Mouse (Mus musculus) cerebellum, adult 2 months (tissue): ENCODE data around the gene Dxo. TPM values are rescaled to one million over a fixed set of nuclear protein-coding genes. Genes with fewer than 3 reads are reported as not detected.

ENCODE experiments used
- DNase-seq, 2 experiments: peaks; one replicate each; pipeline ENCODE4 v3.0.0; 2021
- H3K27ac ChIP-seq: fragments of 200-500 bp; 2 replicates; pipeline ENCODE4 v1.5.1; 2012; ENCODE audit warnings: low read length, control low read depth, inconsistent platforms; ENCODE audit not compliant: insufficient read depth
- H3K27me3 ChIP-seq: fragments of 200-500 bp; 2 replicates; pipeline ENCODE4 v1.6.1; 2012; ENCODE audit warnings: inconsistent platforms, mild to moderate bottlenecking, low read length, moderate library complexity; ENCODE audit not compliant: control insufficient read depth, insufficient read depth
- H3K4me1 ChIP-seq: fragments of 200-500 bp; 2 replicates; pipeline ENCODE4 v1.6.1; 2011; ENCODE audit warnings: low read length; ENCODE audit not compliant: control insufficient read depth, insufficient read depth
- H3K4me3 ChIP-seq: fragments of 200-500 bp; replicated peaks from 2 replicates; pipeline ENCODE3; 2011; ENCODE audit warnings: mild to moderate bottlenecking, low read depth, low read length, control low read depth; ENCODE audit not compliant: insufficient read depth
- CTCF ChIP-seq: fragments of 200-500 bp; IDR thresholded peaks from 2 replicates; pipeline ENCODE4 v1.5.1; 2011; ENCODE audit warnings: low read depth, mild to moderate bottlenecking, control low read depth, low read length, moderate library complexity, borderline replicate concordance; ENCODE audit not compliant: insufficient read depth
- POLR2A ChIP-seq: fragments of 200-500 bp; IDR thresholded peaks from 2 replicates; pipeline ENCODE4 v1.6.1; 2011; ENCODE audit warnings: low read length, control low read depth, borderline replicate concordance; ENCODE audit not compliant: insufficient read depth
- WGBS: fragments of 180-500 bp; shearing (Covaris S2); methylation state at CpG from one replicate; pipeline ENCODE4 v1.1.7; 2018; 5-methylcytosine and 5-hydroxymethylcytosine counted together
- polyA plus RNA-seq: library from polyadenylated mRNA; depleted of rRNA; stranded (reverse); fragments of >200 nt; gene quantifications from 2 replicates; pipeline ENCODE4 v1.2.3, GENCODE M21; 2012; rRNA removed

Dxo gene
- polyA plus RNA-seq, 1 experiment = 59.6 TPM

DNA sequence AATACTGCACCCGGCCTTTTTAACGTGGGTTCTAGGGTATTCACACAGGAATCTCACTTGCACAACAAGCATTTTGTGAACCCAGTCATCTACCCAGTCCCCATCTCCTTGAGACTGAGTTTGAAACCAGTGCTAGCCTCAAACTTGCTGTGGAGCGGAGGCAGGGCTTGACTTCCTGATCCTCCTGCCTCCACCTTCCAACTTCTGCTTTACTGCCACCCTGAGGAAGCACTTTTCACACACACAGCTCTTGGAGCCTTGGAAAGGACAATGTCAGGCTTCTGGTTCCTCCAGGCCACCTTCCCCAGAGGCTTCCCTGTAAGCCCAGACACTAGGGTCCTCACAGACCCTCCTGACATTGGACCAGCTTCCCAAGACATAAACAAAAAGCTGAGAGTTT, 46.5 kb downstream of the Dxo start:
- H3K4me1 ChIP-seq = no peaks in the 10 kb centered on the region
- no peak for DNase-seq
- TF ChIP-seq POLR2A (no peak), CTCF (no peak)
- WGBS = 50% methylated on average over 3 of the region's 3 CpGs
- H3K4me3 ChIP-seq = no peak overlapping the region
- no peaks in the 10 kb centered on the region for H3K27me3 ChIP-seq
- H3K27ac ChIP-seq = no peak overlapping the region

DNA sequence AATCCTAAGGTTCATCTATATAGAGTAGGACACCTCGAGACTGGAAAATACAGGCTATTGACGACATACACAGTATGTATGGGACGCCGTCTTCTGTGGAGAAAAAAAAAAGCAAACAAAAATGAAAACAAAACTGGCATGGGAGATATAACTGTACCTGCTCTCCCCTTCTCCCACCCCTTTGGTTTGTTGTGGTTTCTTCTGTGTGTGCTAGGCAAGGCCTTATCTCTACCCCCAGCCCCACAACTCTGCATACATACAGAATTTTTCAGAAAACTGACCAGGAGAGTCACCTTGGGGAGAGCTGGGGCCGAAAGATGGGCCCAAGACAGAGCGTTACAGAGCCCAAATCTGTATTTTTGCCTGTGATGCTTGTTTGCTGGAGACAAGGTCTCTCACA, 47.9 kb downstream of the Dxo start:
- no peak for DNase-seq
- H3K4me3 ChIP-seq = no peak overlapping the region
- H3K27ac ChIP-seq = no peak overlapping the region
- WGBS = 80% methylated on average over 6 of the region's 6 CpGs
- no peaks in the 10 kb centered on the region for H3K4me1 ChIP-seq
- no peaks in the 10 kb centered on the region for H3K27me3 ChIP-seq
- TF ChIP-seq POLR2A (no peak), CTCF (no peak)

DNA sequence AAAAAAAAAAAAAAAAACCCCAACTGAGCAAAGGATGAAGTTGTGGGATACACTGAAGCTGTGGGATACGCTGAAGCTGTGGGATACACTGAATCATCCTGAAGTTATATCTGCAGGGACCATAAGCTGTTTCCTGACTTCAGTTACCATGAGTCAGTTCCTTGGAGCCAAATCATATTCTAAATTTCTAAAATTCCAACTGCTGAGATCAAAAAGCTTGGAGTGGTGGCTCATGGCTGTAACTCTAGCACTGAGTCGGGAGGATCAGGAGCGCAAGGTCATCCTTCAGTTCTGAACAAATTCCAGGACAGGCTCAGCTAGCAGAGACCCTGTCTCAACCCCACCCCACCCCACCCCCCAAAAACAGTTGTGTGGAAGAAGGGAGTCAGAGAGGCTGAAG, 48.8 kb downstream of the Dxo start:
- no peak overlapping the region for H3K4me3 ChIP-seq
- no peak for DNase-seq
- no peak for TF ChIP-seq CTCF
- TF ChIP-seq POLR2A = no peak
- H3K27ac ChIP-seq = no peak overlapping the region
- H3K27me3 ChIP-seq = no peaks in the 10 kb centered on the region
- no peaks in the 10 kb centered on the region for H3K4me1 ChIP-seq
- 89% methylated on average over 3 of the region's 3 CpGs for WGBS

DNA sequence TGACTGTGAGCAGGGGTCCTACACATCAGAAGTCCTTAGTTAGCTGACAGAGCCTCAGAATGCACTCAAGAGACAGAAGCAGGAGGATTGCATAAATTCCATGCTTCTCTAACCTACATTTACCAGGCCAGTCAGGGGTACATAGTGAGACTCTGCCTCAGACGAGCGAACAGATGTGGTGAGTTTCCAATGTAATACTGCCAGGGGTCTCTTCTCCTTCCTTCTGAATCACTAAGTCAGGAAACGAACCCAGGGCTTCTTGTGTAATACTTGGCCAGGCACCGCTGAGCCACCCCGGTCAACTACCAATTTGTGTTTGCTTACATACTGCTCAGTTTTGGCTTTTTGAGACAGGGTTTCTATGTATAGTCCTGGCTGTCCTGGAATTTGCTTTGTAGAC, 51.1 kb downstream of the Dxo start:
- no peaks in the 10 kb centered on the region for H3K27me3 ChIP-seq
- H3K4me3 ChIP-seq = no peak overlapping the region
- DNase-seq = no peak
- no peak overlapping the region for H3K27ac ChIP-seq
- TF ChIP-seq POLR2A = no peak
- TF ChIP-seq CTCF = no peak
- H3K4me1 ChIP-seq = no peaks in the 10 kb centered on the region
- WGBS = 83% methylated on average over 5 of the region's 5 CpGs

Other genes starting within 250 kb of the Dxo start
- 2.6 and 3.1 TPM in 2 replicates for gene Gpsm3, start 247.2 kb upstream of the Dxo start, polyA plus RNA-seq
- gene Pbx2, start 245.8 kb upstream of the Dxo start, polyA plus RNA-seq = 69.5 and 72.3 TPM in 2 replicates
- gene Ager, start 239.2 kb upstream of the Dxo start, polyA plus RNA-seq = 1.4 and 1.8 TPM in 2 replicates
- 125 and 137 TPM in 2 replicates for gene Rnf5, start 233.3 kb upstream of the Dxo start, polyA plus RNA-seq
- gene Agpat1, start 232.8 kb upstream of the Dxo start, polyA plus RNA-seq = 172 and 179 TPM in 2 replicates
- 6.3 and 7.4 TPM in 2 replicates for gene Egfl8, start 221.0 kb upstream of the Dxo start, polyA plus RNA-seq
- gene Ppt2, start 208.5 kb upstream of the Dxo start, polyA plus RNA-seq = 57.3 and 66.9 TPM in 2 replicates
- gene Prrt1, start 207.5 kb upstream of the Dxo start, polyA plus RNA-seq = 194 and 222 TPM in 2 replicates
- gene Fkbpl, start 192.3 kb upstream of the Dxo start, polyA plus RNA-seq = 7.4 and 8.5 TPM in 2 replicates
- 61.4 and 69.4 TPM in 2 replicates for gene Atf6b, start 189.9 kb upstream of the Dxo start, polyA plus RNA-seq
- 1.6 and 1.8 TPM in 2 replicates for gene Tnxb, start 166.5 kb upstream of the Dxo start, polyA plus RNA-seq
- gene C4b, start 93.1 kb upstream of the Dxo start, polyA plus RNA-seq = 8.5 and 10.2 TPM in 2 replicates
- not detected in 2 replicates for gene Cyp21a1, start 32.5 kb upstream of the Dxo start, polyA plus RNA-seq
- 52.9 TPM in 2 replicates for gene Stk19, start 74 bp upstream of the Dxo start, polyA plus RNA-seq
- gene Skiv2l, start 13.2 kb downstream of the Dxo start, polyA plus RNA-seq = 77.4 and 87.2 TPM in 2 replicates
- gene Nelfe, start 13.4 kb downstream of the Dxo start, polyA plus RNA-seq = 47.2 and 47.9 TPM in 2 replicates
- 0.14 and 0.20 TPM in 2 replicates for gene Cfb, start 25.5 kb downstream of the Dxo start, polyA plus RNA-seq
- gene Zbtb12, start 42.5 kb downstream of the Dxo start, polyA plus RNA-seq = 8.2 and 8.3 TPM in 2 replicates
- gene Gm20547, start 45.0 kb downstream of the Dxo start, polyA plus RNA-seq = 0.08 and 0.10 TPM in 2 replicates
- 2.3 and 2.9 TPM in 2 replicates for gene C2, start 61.2 kb downstream of the Dxo start, polyA plus RNA-seq
- 174 and 182 TPM in 2 replicates for gene Ehmt2, start 61.5 kb downstream of the Dxo start, polyA plus RNA-seq
- 0.05 TPM in 1 of 2 replicates, not detected in the other for gene Slc44a4, start 77.4 kb downstream of the Dxo start, polyA plus RNA-seq
- gene Neu1, start 94.2 kb downstream of the Dxo start, polyA plus RNA-seq = 58.7 and 60.9 TPM in 2 replicates
- gene Hspa1b, start 122.2 kb downstream of the Dxo start, polyA plus RNA-seq = 4.6 and 9.2 TPM in 2 replicates
- gene Gm20481, start 132.9 kb downstream of the Dxo start, polyA plus RNA-seq = not detected in 2 replicates
- gene Hspa1a, start 135.1 kb downstream of the Dxo start, polyA plus RNA-seq = 10.5 and 14.9 TPM in 2 replicates
- 0.49 and 0.89 TPM in 2 replicates for gene Hspa1l, start 135.7 kb downstream of the Dxo start, polyA plus RNA-seq
- gene Lsm2, start 144.8 kb downstream of the Dxo start, polyA plus RNA-seq = 56.2 and 63.7 TPM in 2 replicates
- 65.3 and 77.0 TPM in 2 replicates for gene Vars, start 164.0 kb downstream of the Dxo start, polyA plus RNA-seq
- 25.5 and 30.1 TPM in 2 replicates for gene Vwa7, start 179.6 kb downstream of the Dxo start, polyA plus RNA-seq
- gene Sapcd1, start 191.0 kb downstream of the Dxo start, polyA plus RNA-seq = 2.0 and 2.3 TPM in 2 replicates
- gene Msh5, start 209.7 kb downstream of the Dxo start, polyA plus RNA-seq = 4.3 and 5.5 TPM in 2 replicates
- gene Clic1, start 212.9 kb downstream of the Dxo start, polyA plus RNA-seq = 41.2 and 42.9 TPM in 2 replicates
- gene Ddah2, start 222.0 kb downstream of the Dxo start, polyA plus RNA-seq = 59.5 and 63.3 TPM in 2 replicates
- gene Ly6g6c, start 228.4 kb downstream of the Dxo start, polyA plus RNA-seq = 0.11 and 0.15 TPM in 2 replicates
- gene Mpig6b, start 229.2 kb downstream of the Dxo start, polyA plus RNA-seq = 0.25 and 0.43 TPM in 2 replicates
- gene Ly6g6e, start 239.9 kb downstream of the Dxo start, polyA plus RNA-seq = 5.3 and 6.3 TPM in 2 replicates
- gene Ly6g6d, start 241.0 kb downstream of the Dxo start, polyA plus RNA-seq = 8.5 and 10.4 TPM in 2 replicates
- 0.86 and 1.1 TPM in 2 replicates for gene Ly6g6f, start 248.6 kb downstream of the Dxo start, polyA plus RNA-seq